Mouse (Mus musculus) heart, embryonic 11.5 days (tissue): ENCODE results near the gene Usp17la. TPM values are rescaled to one million over a fixed set of nuclear protein-coding genes. Genes with fewer than 3 reads are reported as not detected.

Experiments used
- ATAC-seq: fragments of 200-750 bp; cut with Nextera tagmentation; replicated peaks from 2 replicates; pipeline ENCODE4 v1.8.0; 2017; ENCODE audit warnings: moderate library complexity; ENCODE audit not compliant: insufficient number of reproducible peaks, low FRiP score, low TSS enrichment
- H3K27ac ChIP-seq: fragments of 300-500 bp; sonication (generic); 2 replicates; pipeline ENCODE4 v1.5.1; 2014; ENCODE audit warnings: mild to moderate bottlenecking, low read depth, low read length
- H3K27me3 ChIP-seq: fragments of 300-500 bp; sonication (generic); 2 replicates; pipeline ENCODE4 v1.6.1; 2014; ENCODE audit warnings: mild to moderate bottlenecking, low read length, mixed read lengths; ENCODE audit not compliant: control insufficient read depth, insufficient read depth
- H3K36me3 ChIP-seq: fragments of 300-500 bp; sonication (generic); 2 replicates; pipeline ENCODE4 v1.6.1; 2014; ENCODE audit warnings: mild to moderate bottlenecking, low read length, moderate library complexity, mixed read lengths; ENCODE audit not compliant: control insufficient read depth, insufficient read depth
- H3K4me1 ChIP-seq: fragments of 300-500 bp; sonication (generic); 2 replicates; pipeline ENCODE4 v1.6.1; 2014; ENCODE audit warnings: low read length; ENCODE audit not compliant: control insufficient read depth, insufficient read depth
- H3K4me2 ChIP-seq: fragments of 300-500 bp; sonication (generic); 2 replicates; pipeline ENCODE4 v1.6.1; 2014; ENCODE audit warnings: mild to moderate bottlenecking, moderate library complexity
- H3K4me3 ChIP-seq: fragments of 300-500 bp; sonication (generic); 2 replicates; pipeline ENCODE4 v1.5.1; 2014; ENCODE audit warnings: low read depth, low read length
- H3K9ac ChIP-seq: fragments of 300-500 bp; sonication (generic); 2 replicates; pipeline ENCODE4 v1.6.1; 2014; ENCODE audit warnings: mild to moderate bottlenecking, low read depth, low read length, moderate library complexity
- H3K9me3 ChIP-seq: fragments of 300-500 bp; sonication (generic); replicated peaks from 2 replicates; pipeline ENCODE4 v1.6.1; 2016; ENCODE audit warnings: low read length; ENCODE audit not compliant: control insufficient read depth
- WGBS: fragments of 180-500 bp; shearing (Covaris S2); extraction: QIAGEN DNeasy Blood & Tissue Kit; methylation state at CpG from one replicate; pipeline ENCODE4 v1.1.7; 2014; ENCODE audit not compliant: insufficient replicate concordance; 5-methylcytosine and 5-hydroxymethylcytosine counted together
- polyA plus RNA-seq: library from polyadenylated mRNA; unstranded; fragments of >200 nt; fragmentation: Nextera tagmentation; extraction: Ambion mirVana; gene quantifications from 2 replicates; pipeline ENCODE4 v1.2.1, GENCODE M21; 2014

The Usp17la gene
- polyA plus RNA-seq, 1 experiment from 2014 or later, result not detected

DNA sequence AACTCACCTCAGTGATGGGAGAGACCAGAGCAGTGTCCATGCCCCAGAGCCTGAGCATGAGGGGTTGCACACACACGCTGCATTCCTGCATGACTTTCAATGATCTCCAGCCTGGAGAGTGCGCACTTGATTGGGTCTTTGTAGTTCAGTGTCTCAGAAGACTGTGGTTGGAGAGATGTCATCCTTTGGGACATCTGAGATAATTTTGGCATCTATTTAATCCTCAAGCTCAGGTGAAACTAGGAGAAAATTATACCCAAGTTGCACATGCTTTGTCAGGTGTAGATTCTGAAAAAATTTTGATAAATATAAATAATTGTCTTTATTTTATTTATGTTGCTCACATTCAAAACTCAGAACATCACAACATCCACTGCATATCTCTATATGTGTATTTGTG lies 39.0 kb downstream of the Usp17la start, which contains the start of gene Olfr666:
Olfr666 (minus strand) TSS at position 101 of the 400 bp plus-strand sequence.
- Histone ChIP-seq H3K4me3 (no peak within 1 kb of the TSS), H3K9me3 (no peaks in the 10 kb centered on the region), H3K4me1 (no peaks in the 10 kb centered on the region), H3K27me3 (no peaks in the 10 kb centered on the region), H3K4me2 (no peak within 1 kb of the TSS), H3K9ac (no peak within 1 kb of the TSS), H3K27ac (no peak within 1 kb of the TSS), H3K36me3 (no peaks in the 10 kb centered on the region)
- no peak for ATAC-seq
- WGBS, result 87% methylated on average over 2 of the region's 2 CpGs

Other genes starting within 250 kb of the Usp17la start
- gene Olfr656, start 243.1 kb upstream of the Usp17la start, polyA plus RNA-seq, result not detected in 2 replicates
- not detected in 2 replicates for gene Olfr657, start 232.2 kb upstream of the Usp17la start, polyA plus RNA-seq
- gene Olfr658, start 209.7 kb upstream of the Usp17la start, polyA plus RNA-seq, result 0.09 TPM in 1 of 2 replicates, not detected in the other
- not detected in 2 replicates for gene Olfr659, start 190.3 kb upstream of the Usp17la start, polyA plus RNA-seq
- gene Olfr661, start 170.5 kb upstream of the Usp17la start, polyA plus RNA-seq, result not detected in 2 replicates
- gene Usp17le, start 79.5 kb upstream of the Usp17la start, polyA plus RNA-seq, result not detected in 2 replicates
- not detected in 2 replicates for gene Usp17lb, start 14.4 kb upstream of the Usp17la start, polyA plus RNA-seq
- gene Olfr665, start 21.0 kb downstream of the Usp17la start, polyA plus RNA-seq, result not detected in 2 replicates
- gene Olfr666, start 38.9 kb downstream of the Usp17la start, polyA plus RNA-seq, result not detected in 2 replicates
- not detected in 2 replicates for gene Olfr667, start 64.5 kb downstream of the Usp17la start, polyA plus RNA-seq
- gene Olfr668, start 71.0 kb downstream of the Usp17la start, polyA plus RNA-seq, result not detected in 2 replicates
- gene Olfr669, start 77.2 kb downstream of the Usp17la start, polyA plus RNA-seq, result not detected in 2 replicates
- not detected in 2 replicates for gene Olfr670, start 105.6 kb downstream of the Usp17la start, polyA plus RNA-seq
- gene Olfr671, start 122.1 kb downstream of the Usp17la start, polyA plus RNA-seq, result not detected in 2 replicates
- gene Olfr672, start 145.0 kb downstream of the Usp17la start, polyA plus RNA-seq, result not detected in 2 replicates
- not detected in 2 replicates for gene Olfr675, start 171.5 kb downstream of the Usp17la start, polyA plus RNA-seq
- gene Olfr676, start 175.7 kb downstream of the Usp17la start, polyA plus RNA-seq, result not detected in 2 replicates
- gene Olfr677, start 194.4 kb downstream of the Usp17la start, polyA plus RNA-seq, result not detected in 2 replicates
- gene Olfr678, start 207.5 kb downstream of the Usp17la start, polyA plus RNA-seq, result not detected in 2 replicates
- not detected in 2 replicates for gene Olfr679, start 224.2 kb downstream of the Usp17la start, polyA plus RNA-seq
- gene Olfr680-ps1, start 235.8 kb downstream of the Usp17la start, polyA plus RNA-seq, result not detected in 2 replicates